Mouse (Mus musculus) liver, embryonic 16.5 days (tissue): ENCODE measurements at regions not wholly inside any gene's neighbourhood (a gene's known extent, or its start where the extent isn't known, plus 50 kb on each side); places are given as distances from the start of the nearest gene placed in this dataset.

Experiments
- ATAC-seq: fragments of 200-750 bp; cut with Nextera tagmentation; 2 replicates; pipeline ENCODE4 v1.8.0; 2017; ENCODE audit warnings: low read depth, mild to moderate bottlenecking, moderate number of reproducible peaks, moderate library complexity
- H3K27ac ChIP-seq: fragments of 300-500 bp; sonication (generic); 2 replicates; pipeline ENCODE4 v1.5.1; 2014; ENCODE audit warnings: mild to moderate bottlenecking, low read length
- H3K27me3 ChIP-seq: fragments of 300-500 bp; sonication (generic); 2 replicates; pipeline ENCODE4 v1.6.1; 2014; ENCODE audit warnings: low read depth, low read length, mixed read lengths; ENCODE audit not compliant: control insufficient read depth, insufficient read depth
- H3K36me3 ChIP-seq: fragments of 300-500 bp; sonication (generic); 2 replicates; pipeline ENCODE4 v1.6.1; 2014; ENCODE audit warnings: mild to moderate bottlenecking; ENCODE audit not compliant: control insufficient read depth, insufficient read depth
- H3K4me1 ChIP-seq: fragments of 300-500 bp; sonication (generic); 2 replicates; pipeline ENCODE4 v1.6.1; 2014; ENCODE audit warnings: low read depth, low read length, mixed read lengths; ENCODE audit not compliant: control insufficient read depth
- H3K4me2 ChIP-seq: fragments of 300-500 bp; sonication (generic); 2 replicates; pipeline ENCODE4 v1.6.1; 2014; ENCODE audit warnings: low read depth, low read length, mixed read lengths
- H3K4me3 ChIP-seq: fragments of 300-500 bp; sonication (generic); 2 replicates; pipeline ENCODE4 v1.5.1; 2014; ENCODE audit warnings: low read depth, mild to moderate bottlenecking, low read length
- H3K9ac ChIP-seq: fragments of 300-500 bp; sonication (generic); 2 replicates; pipeline ENCODE4 v1.6.1; 2014; ENCODE audit warnings: low read depth, low read length
- H3K9me3 ChIP-seq: fragments of 300-500 bp; sonication (generic); replicated peaks from 2 replicates; pipeline ENCODE4 v1.6.1; 2016; ENCODE audit warnings: low read length; ENCODE audit not compliant: control insufficient read depth
- WGBS: fragments of 180-500 bp; shearing (Covaris S2); extraction: QIAGEN DNeasy Blood & Tissue Kit; methylation state at CpG from one replicate; pipeline ENCODE4 v1.1.7; 2014; ENCODE audit not compliant: insufficient replicate concordance; 5-methylcytosine and 5-hydroxymethylcytosine counted together

DNA sequence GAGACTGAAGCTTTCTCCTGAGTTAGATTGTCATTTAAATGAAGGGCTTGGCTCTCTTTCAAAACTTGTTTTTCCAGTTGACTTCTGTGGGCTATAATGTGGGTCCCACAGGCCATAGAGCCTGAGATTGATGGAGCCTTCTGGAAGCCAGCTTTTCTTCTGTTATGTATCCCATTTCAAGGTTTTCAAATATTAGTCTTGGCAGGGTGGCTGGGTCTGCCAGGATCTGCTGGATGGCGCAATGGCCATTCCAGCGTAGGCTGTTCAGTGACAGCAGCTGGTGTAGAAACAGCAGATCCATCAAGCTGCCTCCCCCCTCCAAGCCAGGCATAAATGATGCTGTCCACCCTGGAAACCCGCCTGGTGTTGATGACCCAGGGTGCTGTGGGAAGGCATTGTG lies 264.4 kb upstream of the Adcy2 start:
- Histone ChIP-seq H3K27ac (no peak overlapping the region), H3K27me3 (no peaks in the 10 kb centered on the region), H3K4me3 (no peak overlapping the region), H3K4me2 (no peak overlapping the region), H3K9me3 (no peaks in the 10 kb centered on the region), H3K36me3 (no peaks in the 10 kb centered on the region), H3K9ac (no peak overlapping the region), H3K4me1 (no peaks in the 10 kb centered on the region)
- ATAC-seq, result no peak
- WGBS, result 69% methylated on average over 3 of the region's 3 CpGs

GRCm38 (mm10) chr13:69266071-69266470 lies 266.7 kb upstream of the Adcy2 start:
- no peaks in the 10 kb centered on the region for H3K4me1 ChIP-seq
- 50% methylated on average over 1 of the region's 1 CpGs for WGBS
- H3K36me3 ChIP-seq, result no peaks in the 10 kb centered on the region
- H3K4me2 ChIP-seq, result no peak overlapping the region
- no peaks in the 10 kb centered on the region for H3K9me3 ChIP-seq
- H3K9ac ChIP-seq, result no peak overlapping the region
- ATAC-seq, result no peak
- H3K4me3 ChIP-seq, result no peak overlapping the region
- H3K27me3 ChIP-seq, result no peaks in the 10 kb centered on the region
- H3K27ac ChIP-seq, result no peak overlapping the region

DNA sequence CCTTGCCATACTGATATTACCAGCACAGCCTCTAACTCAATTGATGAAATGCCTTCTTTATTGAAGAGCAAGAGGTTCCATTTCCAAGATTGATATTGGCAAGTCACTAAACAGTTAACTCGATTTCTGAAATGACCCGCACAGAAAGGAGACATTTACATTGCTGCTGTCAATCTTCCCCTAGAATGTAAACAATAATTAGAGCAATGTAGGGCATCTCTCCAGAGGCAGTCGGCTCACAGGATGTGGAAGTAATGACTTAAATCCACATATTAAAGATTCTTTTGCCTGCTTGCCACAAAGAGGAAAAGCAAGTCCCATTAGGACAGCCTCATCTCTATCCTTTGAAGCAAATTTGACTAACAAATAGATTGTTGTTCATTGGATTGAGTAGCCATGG lies 261.0 kb upstream of the Nsun2 start:
- Histone ChIP-seq H3K27me3 (no peaks in the 10 kb centered on the region), H3K36me3 (no peaks in the 10 kb centered on the region), H3K9me3 (no peaks in the 10 kb centered on the region), H3K4me2 (no peak overlapping the region), H3K4me3 (no peak overlapping the region), H3K9ac (no peak overlapping the region), H3K27ac (no peak overlapping the region), H3K4me1 (no peaks in the 10 kb centered on the region)
- no peak for ATAC-seq
- WGBS, result 41% methylated on average over 3 of the region's 3 CpGs

DNA sequence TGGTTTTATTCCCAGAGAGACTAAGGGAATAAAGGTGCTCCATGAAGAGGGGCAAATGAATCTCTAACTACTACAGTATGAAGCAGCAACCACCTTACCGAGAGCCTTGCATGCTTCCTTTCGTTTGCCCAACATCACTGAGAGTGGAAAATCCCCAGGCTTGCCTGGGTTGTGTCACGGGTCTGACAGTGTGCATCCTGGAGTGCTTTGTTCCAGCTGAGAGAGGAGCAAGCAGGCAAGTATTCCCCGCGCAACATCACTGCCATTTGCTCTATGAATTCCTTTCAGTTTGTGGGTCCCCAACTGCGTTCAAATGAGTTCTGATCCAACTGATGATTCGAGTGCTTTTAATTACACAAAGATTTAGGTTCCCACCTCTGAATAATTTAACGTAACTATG lies 253.9 kb upstream of the Nsun2 start:
- Histone ChIP-seq H3K4me2 (no peak overlapping the region), H3K4me1 (no peaks in the 10 kb centered on the region), H3K27me3 (no peaks in the 10 kb centered on the region), H3K9ac (no peak overlapping the region), H3K4me3 (no peak overlapping the region), H3K9me3 (no peaks in the 10 kb centered on the region), H3K36me3 (no peaks in the 10 kb centered on the region), H3K27ac (no peak overlapping the region)
- 62% methylated on average over 8 of the region's 8 CpGs for WGBS
- no peak for ATAC-seq

- 75% methylated on average over 1 of the region's 1 CpGs for WGBS
- no peaks in the 10 kb centered on the region for H3K9me3 ChIP-seq
- no peak for ATAC-seq
These were observed 239.1 kb upstream of the Nsun2 start for GRCm38 (mm10) chr13:69294483-69294882.

DNA sequence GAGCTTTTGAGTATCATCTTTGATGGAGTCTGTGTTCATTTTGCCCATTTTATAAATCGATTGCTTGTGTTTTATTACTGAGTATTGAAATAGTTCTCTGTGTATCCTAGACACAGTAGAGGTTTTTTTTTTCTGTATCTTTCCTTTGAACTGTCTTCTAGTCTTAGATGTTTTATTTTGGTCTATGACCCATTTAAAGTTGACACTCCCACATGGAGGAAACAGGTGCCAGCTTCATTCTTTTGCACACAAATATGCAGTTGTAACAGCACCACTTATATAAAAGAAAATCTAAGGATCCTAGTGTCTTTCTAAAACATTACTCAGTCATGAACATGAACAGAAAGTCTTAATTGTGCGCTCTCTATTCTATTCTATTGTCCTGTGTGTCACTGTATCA lies 230.2 kb upstream of the Nsun2 start:
- Histone ChIP-seq H3K4me3 (no peak overlapping the region), H3K9me3 (no peaks in the 10 kb centered on the region), H3K9ac (no peak overlapping the region), H3K27me3 (no peaks in the 10 kb centered on the region), H3K4me1 (no peaks in the 10 kb centered on the region), H3K4me2 (no peak overlapping the region), H3K27ac (no peak overlapping the region), H3K36me3 (no peaks in the 10 kb centered on the region)
- ATAC-seq, result no peak
- 50% methylated on average over 2 of the region's 2 CpGs for WGBS

More at GRCm38 (mm10) chr13:69294483-69294882, 239.1 kb upstream of the Nsun2 start:
- H3K27me3 ChIP-seq, result no peaks in the 10 kb centered on the region
- H3K4me3 ChIP-seq, result no peak overlapping the region
- H3K27ac ChIP-seq, result no peak overlapping the region
- H3K36me3 ChIP-seq, result no peaks in the 10 kb centered on the region
- no peaks in the 10 kb centered on the region for H3K4me1 ChIP-seq
- H3K4me2 ChIP-seq, result no peak overlapping the region
- H3K9ac ChIP-seq, result no peak overlapping the region

DNA sequence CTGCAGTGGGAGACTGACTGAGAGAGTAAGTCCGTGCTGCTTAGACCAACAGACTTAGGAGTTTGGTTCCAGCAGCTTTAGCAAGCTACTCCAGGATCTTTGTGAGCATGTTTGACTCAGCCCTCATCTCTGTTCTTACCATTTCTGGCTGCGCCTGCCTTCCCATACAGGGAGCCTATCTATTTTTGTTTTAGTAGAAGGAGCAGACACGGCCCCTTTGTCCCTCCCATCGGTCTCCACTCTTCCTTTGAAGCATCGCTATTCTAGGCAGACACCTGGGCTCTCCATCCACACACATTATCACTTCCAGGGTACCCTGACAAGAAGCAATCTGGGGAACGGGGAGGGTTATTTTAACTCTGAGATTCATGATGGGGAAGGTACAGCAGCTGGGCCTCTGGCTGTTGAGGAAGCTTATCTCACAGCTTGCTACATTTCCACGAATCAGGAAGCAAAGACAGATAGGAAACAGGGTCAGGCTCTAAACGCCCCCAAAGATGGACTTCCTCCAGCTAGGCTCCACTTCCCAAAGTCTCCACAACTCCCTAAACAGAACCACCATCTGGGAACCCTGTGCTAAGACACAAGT lies 203.0 kb upstream of the Nsun2 start:
- ATAC-seq, result no peak

DNA sequence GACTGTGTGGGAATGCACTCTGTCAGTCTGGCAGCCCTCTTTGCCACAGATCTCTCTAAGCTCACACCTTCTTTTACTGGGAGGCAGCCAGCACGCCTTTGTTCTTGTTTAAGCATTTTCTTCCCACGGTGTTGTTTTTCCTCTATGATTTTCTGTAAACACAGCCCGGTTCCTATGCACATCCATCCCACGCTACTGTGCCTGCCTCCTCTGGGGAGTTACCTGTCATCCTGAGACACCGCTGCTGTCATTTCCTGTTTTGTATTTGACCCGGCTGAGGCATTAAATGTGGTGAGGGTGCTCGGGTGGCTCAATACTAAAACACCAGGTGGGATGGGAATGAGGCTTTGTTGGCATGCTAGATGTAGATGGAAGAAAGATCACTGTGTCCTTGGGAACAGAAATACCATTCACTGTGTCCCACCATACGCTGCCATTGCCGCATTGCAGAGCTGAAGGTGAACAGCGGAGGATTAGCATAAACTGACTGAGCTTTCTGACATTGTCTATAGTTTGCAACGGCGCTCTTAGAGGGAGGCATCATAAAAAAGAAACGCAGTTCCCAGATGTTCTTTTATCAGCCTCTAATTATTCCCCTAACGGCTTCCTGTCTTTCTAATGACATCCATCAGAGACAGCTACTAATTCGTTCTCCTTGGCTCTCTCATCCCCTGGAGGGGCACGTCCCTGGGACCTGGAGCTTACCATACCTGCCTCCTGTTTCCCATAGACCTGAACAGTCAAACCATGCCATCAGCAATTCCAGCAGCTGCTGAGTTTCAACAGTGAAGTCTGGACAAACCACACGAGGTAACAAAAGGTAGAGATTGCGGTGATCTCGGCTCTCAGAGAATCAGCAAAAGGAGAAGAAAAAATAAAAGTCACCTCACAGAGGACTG lies 201.8 kb upstream of the Nsun2 start:
- no peak overlapping the region for H3K9ac ChIP-seq
- H3K9me3 ChIP-seq, result no peaks in the 10 kb centered on the region
- 48% methylated on average over 19 of the region's 19 CpGs for WGBS
- no peak overlapping the region for H3K27ac ChIP-seq
- no peaks in the 10 kb centered on the region for H3K27me3 ChIP-seq
- H3K36me3 ChIP-seq, result no peaks in the 10 kb centered on the region
- no peak overlapping the region for H3K4me2 ChIP-seq
- no peaks in the 10 kb centered on the region for H3K4me1 ChIP-seq
- no peak overlapping the region for H3K4me3 ChIP-seq
- no peak for ATAC-seq

More for the DNA sequence above, 203.0 kb upstream of the Nsun2 start:
- 44% methylated on average over 8 of the region's 8 CpGs for WGBS
- no peak overlapping the region for H3K9ac ChIP-seq
- no peaks in the 10 kb centered on the region for H3K9me3 ChIP-seq
- no peaks in the 10 kb centered on the region for H3K27me3 ChIP-seq
- no peak overlapping the region for H3K27ac ChIP-seq
- H3K4me1 ChIP-seq, result no peaks in the 10 kb centered on the region
- no peaks in the 10 kb centered on the region for H3K36me3 ChIP-seq
- H3K4me3 ChIP-seq, result no peak overlapping the region
- H3K4me2 ChIP-seq, result no peak overlapping the region

DNA sequence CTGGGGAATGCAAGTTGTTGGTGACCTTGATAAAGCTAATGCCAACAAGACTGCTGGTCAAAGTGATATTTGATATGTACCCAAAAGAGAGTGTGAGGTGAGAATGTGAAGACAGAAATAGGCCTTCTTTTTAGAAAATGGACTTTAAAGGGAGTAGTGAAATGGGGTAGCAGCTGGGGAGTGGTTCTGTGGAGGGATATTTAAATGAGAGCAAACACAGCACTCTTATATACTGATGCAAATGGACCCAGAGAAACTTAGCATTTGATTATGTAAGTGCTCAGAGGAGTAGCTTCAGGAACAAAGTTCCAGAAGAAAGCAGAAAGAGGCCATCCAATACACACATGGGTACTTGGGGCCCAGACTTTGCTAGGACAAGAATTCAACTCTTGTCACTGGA lies 189.7 kb upstream of the Nsun2 start:
- Histone ChIP-seq H3K4me2 (no peak overlapping the region), H3K27me3 (no peaks in the 10 kb centered on the region), H3K9me3 (no peaks in the 10 kb centered on the region), H3K4me1 (no peaks in the 10 kb centered on the region), H3K9ac (no peak overlapping the region), H3K27ac (no peak overlapping the region), H3K36me3 (no peaks in the 10 kb centered on the region), H3K4me3 (no peak overlapping the region)
- no peak for ATAC-seq
